Mouse (Mus musculus) layer of hippocampus, postnatal 25 days (tissue): ENCODE results near the gene Rfc5. TPM values are rescaled to one million over a fixed set of nuclear protein-coding genes. Genes with fewer than 3 reads are reported as not detected.
"Not testable (repeated sequence)": the region's sequence is repeated elsewhere in the genome, so short reads cannot be mapped to it uniquely, and the experiment has no call there.

Experiments used
- DNase-seq, 2 experiments: peaks; one replicate each; pipeline ENCODE4 v3.0.0; 2022; ENCODE audit warnings: mixed read lengths in 2 of 2, low spot score in 1 of 2; ENCODE audit errors: extremely low spot score in 1 of 2
- total RNA-seq, 2 experiments: library from RNA; stranded (reverse); gene quantifications; 2 replicates each; pipeline ENCODE4 v1.2.3; 2021

Gene Rfc5
- 10 to 100 TPM; 11.6 to 18.9 TPM for total RNA-seq

- peak; percentile 86 to 90 for DNase-seq
Observed at GRCm38 (mm10) chr5:117388877-117389276, at the start of gene Rfc5. TSS of gene Rfc5 (minus strand) at chr5:117389047.

GRCm38 (mm10) chr5:117433501-117433900, 44.7 kb upstream of the Rfc5 start:
- DNase-seq, result not testable (repeated sequence)

- DNase-seq, result no peak
Observed at GRCm38 (mm10) chr5:117417442-117417841, 28.6 kb upstream of the Rfc5 start.

- DNase-seq, result peak in 1 of 2 experiments; percentile 12
Observed at GRCm38 (mm10) chr5:117415011-117415912, 26.4 kb upstream of the Rfc5 start.

- peak; percentile 8 to 25 for DNase-seq
Observed at GRCm38 (mm10) chr5:117414611-117415010, 25.8 kb upstream of the Rfc5 start.

- DNase-seq, result peak; percentile 56 to 74
Observed at GRCm38 (mm10) chr5:117413507-117414501, 25.0 kb upstream of the Rfc5 start, which contains the start of gene Ksr2. TSS of gene Ksr2 (plus strand) at chr5:117414000.

GRCm38 (mm10) chr5:117409369-117409768, 20.5 kb upstream of the Rfc5 start:
- DNase-seq, result no peak

GRCm38 (mm10) chr5:117408216-117408615, 19.4 kb upstream of the Rfc5 start:
- peak in 1 of 2 experiments; percentile 60 for DNase-seq

GRCm38 (mm10) chr5:117404671-117405070, 15.8 kb upstream of the Rfc5 start:
- not testable (repeated sequence) for DNase-seq

- no peak for DNase-seq
Observed at GRCm38 (mm10) chr5:117403609-117404008, 14.8 kb upstream of the Rfc5 start.

GRCm38 (mm10) chr5:117399281-117399680, 10.4 kb upstream of the Rfc5 start:
- no peak for DNase-seq

- DNase-seq, result no peak
Observed at GRCm38 (mm10) chr5:117398007-117398550, 9.2 kb upstream of the Rfc5 start.

GRCm38 (mm10) chr5:117397371-117397770, 8.5 kb upstream of the Rfc5 start:
- DNase-seq, result no peak

- no peak for DNase-seq
Observed at GRCm38 (mm10) chr5:117396596-117397014, 7.8 kb upstream of the Rfc5 start.

- DNase-seq, result no peak
Observed at GRCm38 (mm10) chr5:117395834-117396233, 7.0 kb upstream of the Rfc5 start.

- DNase-seq, result no peak
Observed at GRCm38 (mm10) chr5:117390895-117391294, 2.0 kb upstream of the Rfc5 start.

- DNase-seq, result peak in 1 of 2 experiments; percentile 29
Observed at GRCm38 (mm10) chr5:117388296-117388751, 523 bp downstream of the Rfc5 start.

GRCm38 (mm10) chr5:117383198-117383597, 5.6 kb downstream of the Rfc5 start:
- no peak for DNase-seq

- DNase-seq, result no peak
Observed at GRCm38 (mm10) chr5:117381785-117382184, 7.1 kb downstream of the Rfc5 start.

GRCm38 (mm10) chr5:117380199-117380598, 8.6 kb downstream of the Rfc5 start:
- no peak for DNase-seq
